Mouse (Mus musculus): Measurements from ENCODE around the gene Cntn1.

DNA sequence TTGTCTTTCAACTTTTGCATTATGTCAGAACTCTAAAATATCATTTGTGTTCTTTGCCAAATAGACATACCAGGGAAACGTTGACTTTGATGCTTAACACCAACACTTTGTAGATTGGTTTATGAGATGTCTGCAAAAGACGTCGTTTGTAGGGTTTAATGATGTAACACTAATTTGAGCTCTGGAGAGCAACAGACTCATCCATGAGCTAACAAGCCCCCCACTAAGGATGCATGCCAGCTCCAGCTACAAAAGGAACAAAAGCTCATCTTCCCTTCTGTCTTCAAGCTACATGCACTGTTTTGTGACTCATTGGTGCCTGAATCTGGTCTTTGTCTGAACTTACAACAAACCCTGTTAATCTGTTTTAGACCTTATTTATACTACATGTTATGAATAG is 28.5 kb downstream of the Cntn1 start:
- no peak for TF ChIP-seq CTCF (IDR thresholded peaks at IDR 0.05; ENCODE audit: control insufficient read depth, insufficient read depth, insufficient replicate concordance, low read depth, low read length)
- no peak for TF ChIP-seq POLR2A (IDR thresholded peaks at IDR 0.05; ENCODE audit: control insufficient read depth, low read depth, low read length)
